Mouse (Mus musculus) spleen, adult 12 weeks (tissue): ENCODE measurements around the gene Rcan2.

Experiments used
- DNase-seq: peaks from one replicate; pipeline ENCODE4 v3.0.0; 2022; ENCODE audit warnings: low spot score

Rcan2 gene

GRCm38 (mm10) chr17:44077843-44078160 lies 276.7 kb downstream of the Rcan2 start:
- DNase-seq = no peak

- DNase-seq = peak; percentile 63
Observed at GRCm38 (mm10) chr17:44078631-44079350, 277.6 kb downstream of the Rcan2 start, which contains the start of gene Enpp5. Gene Enpp5, plus strand, starts transcription at chr17:44078813.

GRCm38 (mm10) chr17:44083156-44083555 lies 282.0 kb downstream of the Rcan2 start:
- no peak for DNase-seq

- no peak for DNase-seq
Observed at GRCm38 (mm10) chr17:44088226-44088625, 287.1 kb downstream of the Rcan2 start.
